Mouse (Mus musculus) layer of hippocampus, adult 2 months (tissue): ENCODE data around the gene Plac1. TPM values are rescaled to one million over a fixed set of nuclear protein-coding genes. Genes with fewer than 3 reads are reported as not detected.

Experiments used
- DNase-seq, 2 experiments: peaks; one replicate each; pipeline ENCODE4 v3.0.0; 2022; ENCODE audit warnings: low spot score in 2 of 2
- H3K27ac ChIP-seq: fragments of 200-600 bp; 2 replicates; pipeline ENCODE4 v1.8.1; 2022
- H3K4me3 ChIP-seq: fragments of 200-600 bp; 2 replicates; pipeline ENCODE4 v1.8.1; 2022; ENCODE audit warnings: mild to moderate bottlenecking
- CTCF ChIP-seq: fragments of 200-600 bp; conservative IDR thresholded peaks from 2 replicates; pipeline ENCODE4 v1.8.1; 2022; ENCODE audit warnings: antibody characterized with exemption, mild to moderate bottlenecking, moderate library complexity
- total RNA-seq, 2 experiments: library from RNA; stranded (reverse); gene quantifications; 2 replicates each; pipeline ENCODE4 v1.2.3; 2021

Gene Plac1
- total RNA-seq, 2 experiments from 2014 or later = not detected

GRCm38 (mm10) chrX:53166901-53167525 is 72.9 kb downstream of the Plac1 start:
- H3K27ac ChIP-seq = no peak overlapping the region

GRCm38 (mm10) chrX:53166251-53166900 is 73.5 kb downstream of the Plac1 start:
- H3K27ac ChIP-seq = no peak overlapping the region
- no peak overlapping the region for H3K4me3 ChIP-seq
- DNase-seq = no peak
- TF ChIP-seq CTCF = no peak

More at GRCm38 (mm10) chrX:53166901-53167525, 72.9 kb downstream of the Plac1 start:
- no peak for DNase-seq
- H3K4me3 ChIP-seq = no peak overlapping the region
- TF ChIP-seq CTCF = no peak

DNA sequence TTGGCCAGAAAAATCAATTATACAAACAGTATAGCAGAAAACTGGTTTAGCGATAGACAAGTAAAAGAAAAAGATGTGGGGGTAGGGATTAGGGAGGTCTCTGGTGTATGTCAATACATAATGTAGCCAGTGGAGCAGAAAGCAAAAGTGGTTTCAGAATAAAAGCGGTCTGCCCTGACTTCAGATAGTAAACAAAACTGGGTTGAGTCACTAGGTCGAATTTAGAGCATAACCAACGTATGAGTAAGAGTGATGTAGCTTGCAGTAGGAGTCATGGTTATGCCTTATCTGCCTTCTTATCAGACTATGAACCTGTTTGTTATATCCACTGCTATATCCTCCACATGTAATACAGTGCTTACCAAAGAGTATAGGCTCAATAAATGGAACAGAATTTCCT is 77.3 kb downstream of the Plac1 start:
- DNase-seq = no peak
- no peak overlapping the region for H3K27ac ChIP-seq
- H3K4me3 ChIP-seq = no peak overlapping the region
- TF ChIP-seq CTCF = no peak

GRCm38 (mm10) chrX:53161583-53161982 is 78.3 kb downstream of the Plac1 start:
- TF ChIP-seq CTCF = no peak
- Histone ChIP-seq H3K27ac (no peak overlapping the region), H3K4me3 (no peak overlapping the region)
- DNase-seq = no peak

GRCm38 (mm10) chrX:53161115-53161514 is 78.8 kb downstream of the Plac1 start:
- DNase-seq = no peak
- Histone ChIP-seq H3K27ac (no peak overlapping the region), H3K4me3 (no peak overlapping the region)
- no peak for TF ChIP-seq CTCF

DNA sequence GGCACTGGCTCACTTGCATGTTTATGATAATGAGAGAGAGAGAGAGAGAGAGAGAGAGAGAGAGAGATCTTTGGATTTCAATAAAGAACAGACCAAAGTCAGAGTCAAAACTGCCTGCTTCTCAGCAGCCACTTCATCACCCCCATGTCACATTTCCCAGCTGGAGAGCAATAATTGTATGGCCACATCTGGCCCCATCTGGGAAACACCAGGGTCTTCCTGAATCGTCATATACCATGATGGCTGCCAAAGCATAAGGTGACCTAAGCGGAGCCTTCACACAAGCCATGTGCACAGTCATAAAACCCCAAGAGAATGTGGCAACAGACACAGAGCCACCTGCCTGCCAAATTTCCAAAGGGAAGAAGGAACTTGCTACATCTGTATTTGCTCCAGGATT is 91.9 kb downstream of the Plac1 start:
- H3K27ac ChIP-seq = no peak overlapping the region
- H3K4me3 ChIP-seq = no peak overlapping the region
- no peak for DNase-seq
- no peak for TF ChIP-seq CTCF

DNA sequence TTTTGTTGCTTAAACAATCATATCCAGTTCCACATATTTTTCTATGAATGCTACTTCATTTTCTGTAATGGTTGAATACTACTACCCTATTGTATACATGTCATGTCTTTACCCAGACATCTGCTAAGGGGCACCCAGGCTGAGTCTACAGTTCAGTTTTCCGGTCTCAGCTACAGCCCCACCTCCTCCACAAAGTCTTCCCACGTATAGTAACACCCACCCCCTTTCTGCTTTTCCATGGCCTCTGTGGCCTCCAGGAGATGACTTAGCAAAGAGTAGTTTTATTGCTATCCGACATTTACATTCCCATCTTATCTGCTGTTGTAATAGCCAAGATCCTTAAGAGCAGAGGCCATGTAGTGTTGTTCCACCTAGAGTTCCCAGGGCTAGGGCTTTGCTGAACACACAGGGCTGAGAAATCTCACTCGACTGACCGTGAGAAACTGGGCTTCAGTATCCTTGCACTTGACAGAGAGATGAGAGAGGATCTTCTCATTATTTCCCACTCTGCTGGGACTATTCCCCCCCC is 93.5 kb downstream of the Plac1 start:
- no peak for DNase-seq
- TF ChIP-seq CTCF = no peak
- Histone ChIP-seq H3K4me3 (no peak overlapping the region), H3K27ac (no peak overlapping the region)

- no peak for DNase-seq
- TF ChIP-seq CTCF = no peak
- no peak overlapping the region for H3K27ac ChIP-seq
- H3K4me3 ChIP-seq = no peak overlapping the region
Measured at GRCm38 (mm10) chrX:53139641-53140040, 100.3 kb downstream of the Plac1 start.

DNA sequence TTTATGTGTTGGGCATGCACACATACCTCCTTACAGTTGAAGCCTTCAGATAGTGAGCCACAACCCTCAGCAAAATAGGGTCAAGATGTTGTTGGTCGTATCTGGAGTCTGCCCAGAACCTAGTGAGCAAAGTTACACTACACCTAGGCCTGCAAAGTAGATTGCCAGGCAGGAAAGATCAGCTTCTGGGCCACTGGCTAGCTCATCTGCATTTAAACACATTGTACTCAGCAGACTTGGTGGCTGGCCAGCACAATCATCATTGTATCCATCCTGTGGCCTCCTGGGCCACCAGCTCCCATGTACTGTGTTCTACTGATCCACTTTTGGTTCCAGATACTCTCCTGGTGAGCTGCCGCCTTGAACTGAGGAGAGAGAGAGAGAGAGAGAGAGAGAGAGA is 102.8 kb downstream of the Plac1 start:
- TF ChIP-seq CTCF = no peak
- H3K27ac ChIP-seq = no peak overlapping the region
- H3K4me3 ChIP-seq = no peak overlapping the region
- no peak for DNase-seq

DNA sequence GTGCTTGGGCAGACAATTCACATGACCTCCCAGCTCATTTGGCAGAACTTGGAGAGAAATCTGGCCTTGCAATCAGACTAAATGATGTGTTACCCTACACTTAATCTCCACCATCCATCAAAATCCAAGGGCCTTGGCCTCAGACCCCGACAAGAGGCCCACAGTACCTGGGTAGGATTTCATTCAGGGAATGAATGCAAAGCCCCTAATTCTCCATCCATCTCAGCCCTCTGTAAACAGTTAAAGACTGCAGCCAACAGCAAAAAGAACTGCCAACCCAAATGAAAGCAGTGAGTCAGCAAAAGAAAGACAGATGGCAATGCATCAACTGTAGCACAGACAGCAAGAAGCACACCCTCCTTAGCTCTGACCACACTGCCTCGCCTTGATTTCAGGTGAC is 110.4 kb downstream of the Plac1 start:
- peak in 1 of 2 experiments; percentile 0 for DNase-seq
- Histone ChIP-seq H3K4me3 (no peak overlapping the region), H3K27ac (no peak overlapping the region)
- no peak for TF ChIP-seq CTCF

DNA sequence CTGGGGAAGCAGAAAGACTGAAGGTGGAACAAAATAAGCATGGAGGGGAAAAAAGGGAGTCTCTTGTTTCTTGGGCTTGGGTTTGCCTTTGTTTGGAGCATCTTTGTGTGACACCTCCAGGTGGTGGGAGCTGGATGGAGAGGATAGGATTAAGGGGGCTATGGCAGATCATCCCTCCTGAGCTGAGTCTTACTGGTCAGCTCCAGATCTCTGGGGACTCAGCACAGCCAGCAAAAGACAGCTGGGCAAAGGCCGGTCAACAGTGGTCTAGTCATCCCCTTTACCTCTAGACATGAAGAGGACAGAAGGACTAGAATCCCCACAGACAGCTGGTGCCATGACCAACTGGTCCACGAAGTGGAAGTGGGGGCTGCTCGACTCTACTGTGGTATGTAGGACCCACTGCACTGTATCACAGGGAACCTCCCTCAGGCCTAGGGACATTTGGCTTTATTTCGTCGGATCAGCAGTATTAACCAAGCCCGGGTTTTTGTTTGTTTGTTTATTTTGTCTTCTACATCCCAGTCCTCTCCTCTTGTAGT is 113.3 kb downstream of the Plac1 start:
- H3K27ac ChIP-seq = no peak overlapping the region
- TF ChIP-seq CTCF = no peak
- DNase-seq = no peak
- H3K4me3 ChIP-seq = no peak overlapping the region

DNA sequence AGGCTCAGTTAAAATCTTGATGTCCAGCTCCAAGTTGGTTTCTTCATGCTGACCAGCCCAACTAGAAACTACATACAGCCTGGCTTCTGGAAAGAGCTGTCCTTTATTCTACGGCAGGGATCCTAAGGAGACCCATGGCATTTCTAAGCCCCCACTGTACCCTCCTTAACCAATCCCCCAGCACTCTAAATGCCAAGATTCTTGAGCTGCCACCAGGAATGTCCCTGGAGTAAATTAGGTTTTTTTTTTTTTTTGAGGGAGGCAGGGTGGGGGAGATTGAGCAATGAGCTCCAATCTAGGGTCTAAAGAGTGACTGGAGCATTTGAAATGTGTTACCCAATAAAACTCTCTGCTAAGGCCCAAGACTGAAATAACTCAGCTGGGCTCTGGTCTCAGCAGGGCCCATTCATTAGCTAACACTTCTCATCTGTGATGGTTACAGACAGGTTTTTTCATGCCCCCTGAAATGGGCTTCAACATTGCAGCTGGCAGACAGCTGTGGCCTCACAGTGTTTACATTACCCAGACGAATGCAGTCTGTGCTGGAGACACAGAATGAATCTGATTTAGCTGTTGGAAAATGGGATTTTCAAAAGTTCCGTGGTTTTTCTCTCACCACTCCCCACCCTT is 114.0 kb downstream of the Plac1 start:
- no peak for TF ChIP-seq CTCF
- DNase-seq = no peak
- H3K4me3 ChIP-seq = no peak overlapping the region
- H3K27ac ChIP-seq = no peak overlapping the region

- Histone ChIP-seq H3K4me3 (no peak overlapping the region), H3K27ac (no peak overlapping the region)
- DNase-seq = no peak
- TF ChIP-seq CTCF = no peak
Measured at GRCm38 (mm10) chrX:53123562-53123961, 116.3 kb downstream of the Plac1 start.

DNA sequence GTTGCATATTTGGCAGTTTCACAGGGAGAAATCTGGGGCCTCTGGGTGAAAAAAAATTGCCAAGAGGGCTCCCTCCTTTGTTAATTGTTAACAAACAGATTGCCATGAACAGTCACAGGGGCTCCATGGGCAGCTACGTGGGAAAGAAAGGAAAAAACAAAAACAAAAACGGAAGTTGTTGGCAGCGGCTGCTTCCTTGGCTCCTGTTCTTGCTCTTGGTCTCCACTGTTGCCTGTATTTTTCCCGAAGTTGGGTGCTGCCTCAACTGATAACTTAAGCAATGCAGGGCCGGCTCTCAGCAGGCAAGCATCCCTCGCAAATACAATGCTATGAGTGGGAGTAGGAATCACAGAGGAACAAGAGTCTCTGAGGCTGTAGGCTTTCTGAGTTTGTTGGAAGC is 121.3 kb downstream of the Plac1 start:
- H3K4me3 ChIP-seq = no peak overlapping the region
- DNase-seq = no peak
- H3K27ac ChIP-seq = no peak overlapping the region
- no peak for TF ChIP-seq CTCF
